Mouse (Mus musculus): Measurements from ENCODE around the gene Vangl2. TPM values are rescaled to one million over a fixed set of nuclear protein-coding genes. Genes with fewer than 3 reads are reported as not detected.

The Vangl2 gene
- polyA plus RNA-seq, 1 experiment from 2014 or later = 40.5 TPM

- Histone ChIP-seq H3K4me2 (ENCODE audit: low read length) (no peak overlapping the region), H3K27me3 (replicated peaks; ENCODE audit: control insufficient read depth, insufficient read depth, low read length) (no peaks in the 10 kb centered on the region), H3K9ac (replicated peaks; ENCODE audit: low read depth, low read length) (no peak overlapping the region), H3K27ac (ENCODE audit: low read length) (0 out of 2 replicates have a peak overlapping the region, but pooled peaks have one; percentile 5), H3K4me3 (replicated peaks; ENCODE audit: low read length) (no peak overlapping the region), H3K4me1 (replicated peaks; ENCODE audit: control insufficient read depth, insufficient read depth, low read length) (peaks cover 24% of the 10 kb centered on the region), H3K36me3 (ENCODE audit: control insufficient read depth, insufficient read depth) (peaks cover 6% of the 10 kb centered on the region), H3K9me3 (ENCODE audit: control insufficient read depth, low read length) (no peaks in the 10 kb centered on the region)
- 41% methylated on average over 4 of the region's 4 CpGs for WGBS
- peak; percentile 45 for ATAC-seq
Observed at GRCm38 (mm10) chr1:172060659-172061058, 32.4 kb upstream of the Vangl2 start.

DNA sequence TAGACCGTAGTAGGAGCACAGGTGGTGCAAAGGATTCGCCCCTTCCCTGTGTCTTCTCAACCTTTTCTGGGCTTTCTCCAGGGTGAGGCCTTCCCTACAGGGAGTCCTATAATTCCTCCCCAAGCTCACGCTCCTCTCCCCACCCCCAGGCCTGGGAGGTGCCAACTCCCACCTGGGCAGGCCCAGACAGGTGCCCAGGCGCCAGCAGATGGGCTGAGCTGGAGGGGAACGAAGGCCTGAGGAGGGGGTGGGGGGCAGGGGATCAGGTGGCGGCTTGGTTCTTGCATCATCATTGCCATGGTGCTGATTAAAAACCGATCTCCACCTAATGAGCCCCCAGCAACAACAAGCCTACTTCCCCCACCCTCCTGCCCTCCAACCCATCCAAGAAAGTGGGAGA lies 30.6 kb upstream of the Vangl2 start:
- H3K9ac ChIP-seq (replicated peaks; ENCODE audit: low read depth, low read length) = no peak overlapping the region
- peak overlapping the region; percentile 62; the same call in 1 of the 2 replicates for H3K27ac ChIP-seq (ENCODE audit: low read length)
- H3K4me3 ChIP-seq (replicated peaks; ENCODE audit: low read length) = no peak overlapping the region
- no peak for ATAC-seq
- H3K4me2 ChIP-seq (ENCODE audit: low read length) = no peak overlapping the region
- no peaks in the 10 kb centered on the region for H3K36me3 ChIP-seq (ENCODE audit: control insufficient read depth, insufficient read depth)
- peaks cover 27% of the 10 kb centered on the region for H3K4me1 ChIP-seq (replicated peaks; ENCODE audit: control insufficient read depth, insufficient read depth, low read length)
- WGBS = 51% methylated on average over 7 of the region's 7 CpGs
- H3K9me3 ChIP-seq (ENCODE audit: control insufficient read depth, low read length) = no peaks in the 10 kb centered on the region
- no peaks in the 10 kb centered on the region for H3K27me3 ChIP-seq (replicated peaks; ENCODE audit: control insufficient read depth, insufficient read depth, low read length)

GRCm38 (mm10) chr1:172058321-172058720 lies 30.1 kb upstream of the Vangl2 start:
- H3K4me3 ChIP-seq (replicated peaks; ENCODE audit: low read length) = no peak overlapping the region
- H3K27me3 ChIP-seq (replicated peaks; ENCODE audit: control insufficient read depth, insufficient read depth, low read length) = no peaks in the 10 kb centered on the region
- WGBS = 44% methylated on average over 6 of the region's 6 CpGs
- H3K4me1 ChIP-seq (replicated peaks; ENCODE audit: control insufficient read depth, insufficient read depth, low read length) = peaks cover 32% of the 10 kb centered on the region
- H3K36me3 ChIP-seq (ENCODE audit: control insufficient read depth, insufficient read depth) = no peaks in the 10 kb centered on the region
- H3K9ac ChIP-seq (replicated peaks; ENCODE audit: low read depth, low read length) = no peak overlapping the region
- H3K4me2 ChIP-seq (ENCODE audit: low read length) = no peak overlapping the region
- no peaks in the 10 kb centered on the region for H3K9me3 ChIP-seq (ENCODE audit: control insufficient read depth, low read length)
- ATAC-seq = 0 out of 2 replicates have a peak, but pooled peaks have one; percentile 10
- peak overlapping the region; percentile 62 for H3K27ac ChIP-seq (ENCODE audit: low read length)

DNA sequence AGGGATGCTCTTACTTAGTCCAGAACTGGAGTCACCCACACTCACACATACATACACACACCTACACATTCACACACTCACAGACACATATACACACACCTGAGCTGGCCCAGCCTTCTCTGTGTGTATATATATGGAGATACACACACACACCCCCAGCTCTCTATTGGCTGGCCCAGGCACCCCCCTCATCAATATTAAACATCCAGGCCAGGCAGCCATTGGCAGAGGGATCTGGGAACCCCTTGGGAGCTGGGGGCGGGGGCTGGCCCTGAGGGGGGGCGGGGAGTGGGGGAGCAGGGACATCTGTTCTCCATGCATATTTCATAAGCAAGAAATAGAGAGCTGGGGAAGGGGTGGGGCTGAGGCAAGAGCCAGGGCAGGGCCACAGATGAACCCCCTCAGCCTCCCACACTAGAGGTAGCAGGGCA lies 29.3 kb upstream of the Vangl2 start, which contains the start of gene Nhlh1:
Nhlh1 (minus strand) TSS at position 83 of the 431 bp plus-strand sequence.
- Histone ChIP-seq H3K4me2 (ENCODE audit: low read length) (peak within 1 kb of the TSS; percentile 35), H3K4me1 (replicated peaks; ENCODE audit: control insufficient read depth, insufficient read depth, low read length) (peaks cover 36% of the 10 kb centered on the region)
- ATAC-seq = peak; percentile 78

DNA sequence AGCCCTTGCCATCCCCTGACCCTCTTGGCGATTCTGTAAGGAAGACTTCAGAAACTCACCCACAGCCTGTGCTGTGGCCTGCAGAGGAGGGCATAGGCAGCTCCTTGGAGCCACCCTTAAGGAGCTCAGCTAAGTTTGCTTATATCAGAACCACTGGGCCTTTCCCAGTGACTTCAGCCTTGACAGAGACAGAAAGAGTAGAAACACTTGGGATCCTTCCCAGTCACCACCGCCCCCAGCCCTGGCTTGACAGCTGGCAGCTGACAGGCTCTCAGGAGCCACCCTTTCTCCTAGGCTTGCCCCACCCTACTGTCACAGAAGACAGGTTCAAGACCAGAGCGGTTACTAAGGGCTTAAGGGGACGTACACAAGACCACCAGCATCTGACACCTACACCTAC lies 28.0 kb upstream of the Vangl2 start:
- no peak for ATAC-seq
- Histone ChIP-seq H3K27me3 (replicated peaks; ENCODE audit: control insufficient read depth, insufficient read depth, low read length) (no peaks in the 10 kb centered on the region), H3K9ac (replicated peaks; ENCODE audit: low read depth, low read length) (no peak overlapping the region; the same call in 1 of the 2 replicates), H3K4me3 (replicated peaks; ENCODE audit: low read length) (peak overlapping the region; percentile 23; the same call in 1 of the 2 replicates), H3K4me1 (replicated peaks; ENCODE audit: control insufficient read depth, insufficient read depth, low read length) (peaks cover 36% of the 10 kb centered on the region), H3K9me3 (ENCODE audit: control insufficient read depth, low read length) (no peaks in the 10 kb centered on the region), H3K36me3 (ENCODE audit: control insufficient read depth, insufficient read depth) (no peaks in the 10 kb centered on the region), H3K27ac (ENCODE audit: low read length) (no peak overlapping the region), H3K4me2 (ENCODE audit: low read length) (peak overlapping the region; percentile 35)
- WGBS = 55% methylated on average over 4 of the region's 4 CpGs

More for the DNA sequence above, 29.3 kb upstream of the Vangl2 start, which contains the start of gene Nhlh1:
- Histone ChIP-seq H3K27me3 (replicated peaks; ENCODE audit: control insufficient read depth, insufficient read depth, low read length) (no peaks in the 10 kb centered on the region), H3K36me3 (ENCODE audit: control insufficient read depth, insufficient read depth) (no peaks in the 10 kb centered on the region), H3K9ac (replicated peaks; ENCODE audit: low read depth, low read length) (no peak within 1 kb of the TSS), H3K27ac (ENCODE audit: low read length) (peak within 1 kb of the TSS; percentile 62), H3K4me3 (replicated peaks; ENCODE audit: low read length) (peak within 1 kb of the TSS; percentile 23), H3K9me3 (ENCODE audit: control insufficient read depth, low read length) (no peaks in the 10 kb centered on the region)
- WGBS = 16% methylated on average over 2 of the region's 2 CpGs

DNA sequence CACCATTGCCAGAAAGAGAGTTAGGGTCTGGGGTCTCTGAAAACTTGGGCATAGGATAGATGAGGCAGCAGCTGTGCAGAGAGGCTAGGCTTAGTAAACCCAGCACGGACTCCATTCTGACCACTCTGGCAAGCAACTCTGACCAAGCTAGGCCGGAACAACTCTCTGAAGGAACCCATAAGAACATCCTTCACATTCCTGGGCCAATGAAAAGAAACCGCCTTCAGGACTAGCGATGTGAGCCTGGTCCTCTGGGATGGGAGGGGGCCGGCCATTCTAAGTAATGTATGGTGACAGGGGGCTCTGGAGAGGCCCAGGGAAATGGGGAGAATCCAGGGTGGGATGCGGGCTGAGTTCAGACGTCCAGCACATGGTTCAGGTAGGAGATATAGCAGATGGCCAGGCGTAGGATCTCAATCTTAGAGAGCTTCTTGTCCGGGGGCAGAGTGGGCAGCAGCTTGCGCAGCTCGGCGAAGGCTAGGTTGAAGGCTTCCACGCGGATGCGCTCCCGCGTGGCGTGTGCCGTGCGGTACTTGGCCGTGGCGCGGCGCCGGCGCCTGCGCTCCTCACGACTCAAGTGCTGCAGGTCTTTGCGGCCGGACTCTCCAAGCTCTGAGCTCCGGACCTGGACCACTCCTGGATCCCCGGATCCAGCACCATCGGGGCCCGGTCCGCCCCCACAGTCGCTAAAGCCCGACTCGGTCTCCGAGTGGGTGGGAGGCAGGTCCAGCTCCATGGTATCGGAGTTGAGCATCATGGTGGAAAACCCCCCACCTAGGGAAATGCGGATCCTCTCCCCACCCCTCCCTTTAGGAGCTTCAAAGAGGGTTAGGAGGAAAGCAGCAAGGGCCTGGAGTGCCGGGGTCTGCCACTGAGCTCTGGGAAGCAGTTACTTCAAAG lies 25.5 kb upstream of the Vangl2 start:
- peak overlapping the region; percentile 58 for H3K9ac ChIP-seq (replicated peaks; ENCODE audit: low read depth, low read length)
- WGBS = 5% methylated on average over 42 of the region's 42 CpGs
- ATAC-seq = 0 out of 2 replicates have a peak, but pooled peaks have one; percentile 1
- no peak overlapping the region for H3K27ac ChIP-seq (ENCODE audit: low read length)
- H3K36me3 ChIP-seq (ENCODE audit: control insufficient read depth, insufficient read depth) = no peaks in the 10 kb centered on the region
- H3K4me1 ChIP-seq (replicated peaks; ENCODE audit: control insufficient read depth, insufficient read depth, low read length) = peaks cover 37% of the 10 kb centered on the region
- H3K4me2 ChIP-seq (ENCODE audit: low read length) = peak overlapping the region; percentile 66
- peak overlapping the region; percentile 43 for H3K4me3 ChIP-seq (replicated peaks; ENCODE audit: low read length)
- H3K27me3 ChIP-seq (replicated peaks; ENCODE audit: control insufficient read depth, insufficient read depth, low read length) = no peaks in the 10 kb centered on the region
- no peaks in the 10 kb centered on the region for H3K9me3 ChIP-seq (ENCODE audit: control insufficient read depth, low read length)

DNA sequence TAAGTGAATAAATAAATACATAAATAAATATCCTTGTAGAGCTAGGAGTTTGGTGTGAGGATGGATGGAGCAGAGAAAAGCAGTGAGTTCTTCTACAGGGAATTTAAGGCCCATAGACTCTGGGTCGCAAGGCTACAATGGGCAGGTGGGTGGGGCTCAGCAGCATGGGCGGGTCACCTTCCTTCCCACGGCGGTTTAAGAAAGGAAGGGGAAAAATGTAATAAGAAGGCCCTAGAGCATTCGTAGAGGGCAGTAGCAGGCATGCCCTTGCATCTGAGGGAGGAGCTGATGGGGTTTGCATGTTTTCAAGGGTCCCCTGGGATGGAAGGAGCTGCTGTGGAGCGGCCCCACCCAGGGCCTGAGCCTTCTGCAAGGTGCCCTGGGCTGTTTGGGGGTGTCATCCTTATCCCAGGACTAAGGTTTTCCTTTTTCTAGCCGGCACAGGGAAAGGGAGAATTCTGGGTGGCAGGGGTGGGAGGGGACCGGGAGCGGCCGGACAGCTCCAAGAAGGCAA lies 24.6 kb upstream of the Vangl2 start:
- no peak overlapping the region for H3K4me3 ChIP-seq (replicated peaks; ENCODE audit: low read length)
- H3K9me3 ChIP-seq (ENCODE audit: control insufficient read depth, low read length) = no peaks in the 10 kb centered on the region
- H3K9ac ChIP-seq (replicated peaks; ENCODE audit: low read depth, low read length) = no peak overlapping the region; the same call in 1 of the 2 replicates
- peaks cover 37% of the 10 kb centered on the region for H3K4me1 ChIP-seq (replicated peaks; ENCODE audit: control insufficient read depth, insufficient read depth, low read length)
- no peak overlapping the region for H3K27ac ChIP-seq (ENCODE audit: low read length)
- no peaks in the 10 kb centered on the region for H3K36me3 ChIP-seq (ENCODE audit: control insufficient read depth, insufficient read depth)
- no peak for ATAC-seq
- peak overlapping the region; percentile 17; the same call in 1 of the 2 replicates for H3K4me2 ChIP-seq (ENCODE audit: low read length)
- H3K27me3 ChIP-seq (replicated peaks; ENCODE audit: control insufficient read depth, insufficient read depth, low read length) = no peaks in the 10 kb centered on the region
- WGBS = 13% methylated on average over 10 of the region's 10 CpGs

DNA sequence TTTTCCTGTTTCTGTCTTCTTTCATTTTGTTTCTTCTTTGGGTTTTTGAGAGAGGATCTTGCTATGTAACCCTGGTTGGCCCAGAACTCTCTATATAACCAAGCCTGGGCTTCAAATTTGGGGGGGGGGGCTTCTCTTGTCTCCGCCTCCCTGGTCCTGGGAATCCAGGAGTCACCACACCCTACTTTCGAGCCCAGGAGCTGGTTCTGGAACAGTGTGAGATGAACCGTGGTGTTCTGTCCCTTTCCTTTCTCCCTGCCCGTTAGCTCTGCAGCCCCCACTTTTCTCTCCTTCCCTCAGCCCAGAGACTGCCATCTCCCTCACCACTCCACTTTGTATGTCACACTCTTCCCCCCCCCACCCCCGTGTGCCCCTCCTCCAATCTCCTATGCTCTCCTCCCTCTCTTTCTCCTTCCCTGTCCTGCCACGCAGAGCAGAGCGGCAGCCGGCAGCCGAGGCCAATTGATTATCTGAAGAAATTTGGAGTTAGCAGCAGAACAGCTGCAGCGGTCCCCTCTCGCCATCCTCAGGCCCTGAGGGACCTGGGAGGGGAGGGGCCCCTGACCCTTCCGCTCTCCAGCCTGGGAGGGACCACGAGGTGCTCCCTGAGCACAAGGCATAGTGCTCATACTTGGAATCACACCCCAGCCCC lies 21.0 kb upstream of the Vangl2 start:
- Histone ChIP-seq H3K9ac (replicated peaks; ENCODE audit: low read depth, low read length) (peak overlapping the region; percentile 50), H3K36me3 (ENCODE audit: control insufficient read depth, insufficient read depth) (no peaks in the 10 kb centered on the region), H3K9me3 (ENCODE audit: control insufficient read depth, low read length) (no peaks in the 10 kb centered on the region), H3K4me3 (replicated peaks; ENCODE audit: low read length) (no peak overlapping the region), H3K4me2 (ENCODE audit: low read length) (peak overlapping the region; percentile 35), H3K4me1 (replicated peaks; ENCODE audit: control insufficient read depth, insufficient read depth, low read length) (peaks cover 34% of the 10 kb centered on the region), H3K27ac (ENCODE audit: low read length) (peak overlapping the region; percentile 91), H3K27me3 (replicated peaks; ENCODE audit: control insufficient read depth, insufficient read depth, low read length) (no peaks in the 10 kb centered on the region)
- WGBS = 17% methylated on average over 13 of the region's 13 CpGs
- ATAC-seq = peak; percentile 13

DNA sequence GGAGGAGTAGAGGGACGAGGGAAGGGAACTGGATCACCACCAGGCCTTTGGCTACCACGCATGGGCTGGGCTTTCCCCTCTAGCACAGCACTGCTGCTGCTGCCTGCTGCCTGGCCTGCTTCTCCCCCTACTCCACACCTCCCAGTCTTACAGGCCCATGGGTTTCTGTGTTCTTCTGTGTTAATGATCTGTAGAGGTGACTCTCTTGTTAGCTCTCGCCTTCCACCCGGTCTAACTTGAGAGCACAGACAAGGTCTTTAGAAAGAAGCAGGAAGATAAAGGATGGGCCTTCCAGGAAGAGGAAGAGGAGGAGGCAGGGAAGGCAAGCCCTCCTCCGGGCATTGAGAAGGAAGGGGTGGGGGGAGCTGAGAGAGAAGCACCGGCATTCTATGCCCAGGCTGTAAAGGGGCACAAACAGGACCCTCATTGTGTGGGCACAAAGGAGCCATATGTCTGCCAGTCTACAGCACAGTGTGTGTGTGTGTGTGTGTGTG lies 20.0 kb upstream of the Vangl2 start:
- Histone ChIP-seq H3K27ac (ENCODE audit: low read length) (peak overlapping the region; percentile 91), H3K9me3 (ENCODE audit: control insufficient read depth, low read length) (no peaks in the 10 kb centered on the region), H3K9ac (replicated peaks; ENCODE audit: low read depth, low read length) (peak overlapping the region; percentile 49), H3K4me2 (ENCODE audit: low read length) (peak overlapping the region; percentile 35), H3K4me3 (replicated peaks; ENCODE audit: low read length) (peak overlapping the region; percentile 13; the same call in 1 of the 2 replicates), H3K27me3 (replicated peaks; ENCODE audit: control insufficient read depth, insufficient read depth, low read length) (no peaks in the 10 kb centered on the region), H3K36me3 (ENCODE audit: control insufficient read depth, insufficient read depth) (no peaks in the 10 kb centered on the region), H3K4me1 (replicated peaks; ENCODE audit: control insufficient read depth, insufficient read depth, low read length) (peaks cover 24% of the 10 kb centered on the region)
- 5% methylated on average over 6 of the region's 6 CpGs for WGBS
- ATAC-seq = peak; percentile 85
